Mouse (Mus musculus) small intestine, adult 2 months (tissue): ENCODE data around the gene Pkd1.

ENCODE experiments used
- CTCF ChIP-seq: fragments of 200-500 bp; IDR thresholded peaks from 2 replicates; pipeline ENCODE4 v1.5.1; 2012; ENCODE audit warnings: low read depth, mild to moderate bottlenecking, control low read depth, inconsistent platforms, low read length, moderate library complexity, mixed read lengths; ENCODE audit not compliant: insufficient replicate concordance, insufficient read length; ENCODE audit errors: extremely low read depth
- POLR2A ChIP-seq: fragments of 200-500 bp; IDR thresholded peaks from 2 replicates; pipeline ENCODE4 v1.6.1; 2012; ENCODE audit warnings: low read depth, mild to moderate bottlenecking, control low read depth, inconsistent platforms, low read length, moderate library complexity

DNA sequence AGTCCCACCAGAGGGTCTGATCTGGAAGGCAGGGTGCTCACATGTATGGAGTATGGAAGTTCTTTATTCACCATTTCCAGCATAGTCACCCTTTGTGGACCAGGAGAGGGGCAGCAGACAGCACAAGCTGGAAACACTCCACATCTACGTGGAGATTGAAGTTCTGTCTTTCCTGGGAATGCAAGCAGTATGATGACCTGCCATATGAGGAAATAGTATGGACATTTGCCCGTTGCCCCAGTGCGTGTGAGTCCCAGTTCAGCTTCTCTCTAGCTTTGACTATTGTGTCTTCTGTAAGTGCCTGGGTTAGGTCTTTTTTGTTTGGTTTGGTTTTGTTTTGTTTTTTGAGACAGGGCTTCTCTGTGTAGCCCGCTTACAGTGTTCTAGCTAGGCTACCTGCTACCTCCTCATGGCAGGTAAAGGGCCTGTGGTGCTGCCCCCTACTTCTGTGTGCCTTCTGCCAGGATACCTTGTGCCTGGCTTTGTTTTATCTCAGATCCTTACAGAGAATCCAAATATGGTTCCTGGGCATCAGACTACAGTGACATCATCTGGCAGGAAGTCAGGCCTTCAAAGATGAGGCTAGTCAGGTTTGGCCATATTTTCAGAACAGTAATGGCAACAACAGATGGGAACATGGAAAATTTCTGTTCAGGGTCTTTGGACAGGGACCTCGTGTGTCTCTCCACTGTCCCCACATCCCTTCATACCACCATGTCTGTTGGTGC lies 10.8 kb downstream of the Pkd1 start:
- TF ChIP-seq CTCF, result no peak
- no peak for TF ChIP-seq POLR2A
